Mouse (Mus musculus) C2C12 (cell line): ENCODE measurements around the gene Plekhg1.

Experiments used
- CEBPB ChIP-seq: IDR thresholded peaks from one replicate; pipeline ENCODE4 v1.6.1; 2011; ENCODE audit warnings: low read depth, mild to moderate bottlenecking, control low read depth, moderate library complexity
- CTCF ChIP-seq: IDR thresholded peaks from one replicate; pipeline ENCODE4 v1.5.1; 2011; ENCODE audit not compliant: control insufficient read depth, insufficient read depth, insufficient read length
- FOSL1 ChIP-seq: IDR thresholded peaks from one replicate; pipeline ENCODE4 v1.8.0; 2011; ENCODE audit warnings: mild to moderate bottlenecking, low read length; ENCODE audit not compliant: poor library complexity, insufficient read depth, severe bottlenecking
- MAX ChIP-seq: IDR thresholded peaks from one replicate; pipeline ENCODE4 v1.6.1; 2011; ENCODE audit warnings: mild to moderate bottlenecking, control low read depth
- MYOG ChIP-seq: IDR thresholded peaks from one replicate; pipeline ENCODE4 v1.6.1; 2011; ENCODE audit not compliant: control insufficient read depth, insufficient read length; ENCODE audit errors: extremely low read depth
- USF1 ChIP-seq: IDR thresholded peaks from one replicate; pipeline ENCODE4 v1.6.1; 2011; ENCODE audit warnings: low read depth, mild to moderate bottlenecking, control low read depth, moderate library complexity

DNA sequence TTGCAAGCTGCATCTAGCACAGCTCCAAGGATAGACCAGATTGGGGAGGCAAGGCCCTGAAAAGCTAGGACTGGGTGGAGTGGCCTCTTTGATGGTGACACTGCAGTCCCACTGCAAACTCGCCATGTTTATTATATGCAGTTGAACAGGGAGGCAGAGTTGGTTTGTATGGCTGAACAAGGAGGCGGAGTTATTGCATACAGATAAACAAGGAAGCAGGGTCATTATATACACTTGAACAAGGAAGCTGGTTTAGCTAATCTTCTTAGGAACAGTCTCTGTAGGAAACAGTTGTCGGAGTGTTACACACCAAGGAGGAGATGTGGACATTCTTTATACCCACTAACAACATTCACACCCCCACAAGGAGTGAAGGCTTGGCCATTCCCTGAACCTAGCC is 112.6 kb downstream of the Plekhg1 start:
- TF ChIP-seq CTCF (no peak), USF1 (no peak), MAX (no peak), FOSL1 (no peak), CEBPB (no peak), MYOG (no peak)
